Mouse (Mus musculus) regulatory T cell (primary cell): ENCODE measurements around the gene Igsf3.

Experiments
- in situ Hi-C: fragments of 300-600 bp; cut with MboI, MseI; formaldehyde crosslinking; loops from one replicate; pipeline ENCODE4 v1.15.1; 2025; ENCODE audit warnings: high pct_unique_total_duplicates

The Igsf3 gene

DNA sequence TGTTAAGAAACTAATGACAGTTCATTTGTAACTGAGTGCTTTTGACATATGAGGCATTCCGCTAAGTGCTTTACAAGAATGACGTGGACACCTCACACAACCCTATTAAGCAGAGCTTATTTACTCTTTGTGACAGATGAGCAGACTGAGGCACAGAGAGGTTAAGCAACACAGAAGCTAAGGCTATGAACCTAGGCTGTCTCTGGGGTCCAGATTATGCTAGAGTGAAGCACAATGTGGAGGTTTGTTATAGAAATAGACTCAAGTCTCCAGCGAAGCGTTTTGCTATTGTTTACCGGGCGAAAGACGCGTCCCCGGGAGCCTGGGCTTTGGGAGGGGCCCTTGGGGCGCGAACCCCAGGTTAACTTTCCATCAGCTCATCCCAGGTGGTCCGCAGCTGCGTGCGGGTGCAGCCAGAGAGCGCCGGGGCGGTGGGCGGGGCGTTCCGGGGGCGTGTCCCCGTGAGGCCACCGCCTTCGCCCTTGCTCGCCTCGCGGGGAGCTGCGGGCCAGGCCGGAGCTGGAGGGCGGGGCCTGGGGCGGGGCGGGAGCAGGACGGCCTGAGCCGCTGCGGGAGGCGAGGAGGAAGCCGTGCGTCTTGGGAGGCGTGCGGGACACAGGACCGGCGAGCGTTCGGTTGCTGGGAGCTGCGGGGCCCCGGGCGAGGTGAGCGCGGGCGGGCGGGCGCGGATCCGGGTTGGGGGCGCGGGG lies at the start of gene Igsf3:
Gene Igsf3, plus strand, starts transcription at position 546 of the 710 bp plus-strand sequence.
- in situ Hi-C loops: no loop called here

GRCm38 (mm10) chr3:101327248-101327647 lies 49.6 kb upstream of the Igsf3 start:
- in situ Hi-C loops: no loop called here

GRCm38 (mm10) chr3:101328617-101329016 lies 48.3 kb upstream of the Igsf3 start:
- in situ Hi-C loops: no loop called here

- in situ Hi-C loops: no loop called here
Measured at GRCm38 (mm10) chr3:101343199-101343924, 33.5 kb upstream of the Igsf3 start.

- in situ Hi-C loops: no loop called here
Measured at GRCm38 (mm10) chr3:101344246-101344645, 32.6 kb upstream of the Igsf3 start.

- in situ Hi-C loops: no loop called here
Measured at GRCm38 (mm10) chr3:101345299-101345698, 31.6 kb upstream of the Igsf3 start.

DNA sequence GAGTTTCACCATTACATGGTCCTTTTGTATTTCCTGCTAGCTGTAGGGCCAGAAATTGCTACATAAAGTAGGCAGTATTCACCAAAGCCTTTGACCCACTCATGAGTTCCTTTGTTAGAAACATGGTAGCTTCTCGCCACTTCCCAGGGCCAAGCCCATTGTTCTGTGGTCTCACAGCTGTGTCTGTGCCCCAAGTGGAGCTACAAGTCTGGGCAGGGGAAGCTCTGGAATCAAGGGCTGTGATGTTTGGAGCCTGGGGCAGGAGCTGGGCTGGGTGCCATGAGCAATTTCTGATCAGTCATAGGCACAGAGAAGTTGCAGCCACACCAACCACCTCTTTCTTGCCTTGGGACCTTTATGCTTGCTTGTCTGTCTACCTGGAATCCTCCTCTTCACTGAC lies 30.1 kb upstream of the Igsf3 start:
- in situ Hi-C loops: no loop called here

- in situ Hi-C loops: no loop called here
Measured at GRCm38 (mm10) chr3:101348501-101349161, 28.3 kb upstream of the Igsf3 start.

DNA sequence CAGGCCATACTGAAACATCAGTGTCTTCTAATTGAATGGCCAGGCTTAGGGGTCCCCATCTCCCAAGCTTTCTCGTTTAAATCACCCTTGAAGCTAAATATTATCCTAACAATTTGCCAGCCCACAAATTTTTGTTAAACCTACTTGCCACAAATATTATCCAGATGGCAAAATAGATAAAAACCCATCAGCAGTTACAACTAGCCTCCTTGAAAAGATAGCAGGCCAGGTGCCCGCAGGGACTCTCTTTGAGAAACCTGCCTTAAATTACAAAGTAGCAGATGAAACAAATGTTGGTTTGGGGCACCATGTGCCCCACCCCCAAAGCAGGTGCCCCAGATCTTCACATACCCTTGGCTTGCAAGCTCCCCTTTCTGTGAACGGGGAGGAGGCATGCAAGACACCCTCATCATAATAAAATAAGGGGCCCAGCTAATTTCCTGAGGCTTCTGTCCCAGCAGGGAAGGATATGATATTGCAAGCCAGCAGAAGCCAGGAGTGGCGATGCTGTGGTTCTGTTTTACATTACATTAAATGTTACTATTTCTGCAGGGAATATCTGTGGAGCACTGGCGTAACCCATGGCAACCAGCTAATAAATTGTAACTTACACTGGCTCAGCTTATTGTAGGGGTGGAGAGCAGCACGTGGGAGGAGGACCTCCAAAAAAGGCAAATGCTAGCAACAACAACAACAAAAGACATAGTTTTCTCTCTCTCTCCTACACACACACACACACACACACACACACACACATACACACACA lies 27.2 kb upstream of the Igsf3 start:
- in situ Hi-C loops: no loop called here

DNA sequence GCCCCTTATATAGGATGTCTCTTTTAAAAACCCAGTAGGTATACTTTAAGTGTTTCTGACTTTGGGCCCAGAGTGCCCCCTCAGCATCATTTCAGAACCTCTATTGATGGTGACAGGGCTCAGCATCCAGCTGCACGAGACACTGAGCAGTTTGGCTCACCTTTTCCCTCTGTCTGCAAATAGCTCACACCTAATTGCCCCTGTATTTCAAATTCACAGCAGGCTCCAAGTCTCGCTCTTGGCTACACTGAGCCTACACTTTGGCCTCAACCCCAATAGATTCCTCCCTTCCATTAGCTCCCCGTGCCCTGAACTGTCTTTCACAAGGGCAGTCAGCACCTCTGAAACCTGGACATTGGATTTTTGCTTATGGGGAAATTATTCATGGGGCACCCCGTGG lies 26.5 kb upstream of the Igsf3 start:
- in situ Hi-C loops: no loop called here

DNA sequence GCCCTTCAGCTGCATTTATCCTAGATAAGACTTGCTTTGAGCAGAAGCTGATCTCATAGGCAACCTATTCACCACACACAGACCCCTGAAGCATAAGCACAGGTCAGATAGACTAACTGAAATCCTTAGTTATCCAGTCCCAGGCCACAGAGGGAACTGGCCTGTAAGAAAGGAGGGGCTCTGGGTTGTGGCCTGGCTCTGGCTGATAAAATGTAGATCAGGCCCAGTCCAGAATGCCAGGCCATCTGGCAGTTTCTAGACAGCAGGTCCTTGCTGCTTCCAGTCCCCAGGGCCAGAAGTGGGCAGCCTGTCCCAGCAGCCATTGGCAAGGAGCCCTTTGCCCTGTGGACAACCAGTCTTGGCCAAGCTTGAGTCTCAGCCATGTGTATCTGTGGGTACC lies 22.4 kb upstream of the Igsf3 start:
- in situ Hi-C loops: no loop called here

DNA sequence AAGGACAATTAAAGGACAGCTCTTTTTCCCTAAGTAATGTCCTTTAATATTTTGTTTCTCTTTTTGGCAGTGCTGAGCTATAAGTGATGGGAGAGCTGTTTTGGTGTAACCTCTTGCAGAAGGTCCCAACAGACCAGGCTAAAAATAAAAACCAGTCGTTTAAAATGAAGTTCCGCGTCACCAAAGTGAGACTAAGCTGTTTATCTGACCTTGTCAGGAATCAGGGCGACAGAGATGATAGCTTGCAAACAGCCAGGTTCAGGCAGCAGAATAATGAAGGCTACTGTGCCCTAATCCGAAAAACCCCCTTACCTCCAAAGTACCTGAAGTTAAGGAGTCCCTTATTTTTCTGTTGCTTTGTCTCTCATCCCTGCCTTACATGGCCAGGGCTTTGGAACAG lies 21.2 kb upstream of the Igsf3 start:
- in situ Hi-C loops: no loop called here

DNA sequence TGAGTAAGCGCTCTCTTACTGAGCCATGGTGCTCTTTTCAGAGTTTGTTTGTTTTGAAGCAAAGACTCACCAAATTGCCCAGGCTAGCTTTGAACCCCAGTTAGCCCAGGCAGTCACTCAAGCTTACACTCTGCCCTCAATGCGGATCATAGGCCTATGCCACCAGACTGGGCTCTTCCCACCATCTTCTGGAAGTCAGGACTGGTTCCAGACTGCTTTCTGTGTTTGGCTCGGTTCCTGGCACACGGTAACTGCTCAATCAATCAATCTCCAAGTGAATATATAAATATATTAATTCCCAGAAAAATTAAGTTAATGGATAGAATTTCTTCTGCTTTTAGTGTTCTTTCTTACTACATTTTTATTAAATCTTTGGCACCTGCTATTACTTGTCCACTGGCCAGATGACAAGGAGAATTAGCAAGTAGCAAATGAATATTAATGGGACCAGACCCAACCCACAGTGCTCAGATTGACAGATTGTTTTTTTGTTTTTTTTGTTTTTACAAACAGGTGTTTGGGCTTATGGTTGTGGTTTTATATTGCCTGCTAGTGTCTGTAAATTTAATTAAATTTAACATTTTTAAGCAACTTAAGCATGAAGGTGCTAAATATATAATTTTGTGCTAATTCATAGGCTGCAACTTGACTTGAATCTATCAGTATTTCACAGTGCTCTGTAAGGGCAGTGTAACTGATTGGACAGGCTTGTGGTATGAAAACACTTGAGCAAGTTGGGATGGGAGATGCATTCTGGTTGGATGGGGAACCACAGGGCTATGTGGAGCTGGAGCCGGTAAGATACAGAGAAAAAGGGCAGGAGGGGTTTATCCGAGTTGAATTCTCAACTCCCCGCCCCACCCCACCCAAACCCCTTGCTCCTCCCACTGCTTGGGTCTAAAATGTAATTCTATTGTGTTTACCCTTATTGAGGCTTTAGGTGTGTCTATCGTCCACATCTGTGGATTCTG lies 20.0 kb upstream of the Igsf3 start:
- in situ Hi-C loops: no loop called here

- in situ Hi-C loops: no loop called here
Measured at GRCm38 (mm10) chr3:101360832-101361231, 16.1 kb upstream of the Igsf3 start.

DNA sequence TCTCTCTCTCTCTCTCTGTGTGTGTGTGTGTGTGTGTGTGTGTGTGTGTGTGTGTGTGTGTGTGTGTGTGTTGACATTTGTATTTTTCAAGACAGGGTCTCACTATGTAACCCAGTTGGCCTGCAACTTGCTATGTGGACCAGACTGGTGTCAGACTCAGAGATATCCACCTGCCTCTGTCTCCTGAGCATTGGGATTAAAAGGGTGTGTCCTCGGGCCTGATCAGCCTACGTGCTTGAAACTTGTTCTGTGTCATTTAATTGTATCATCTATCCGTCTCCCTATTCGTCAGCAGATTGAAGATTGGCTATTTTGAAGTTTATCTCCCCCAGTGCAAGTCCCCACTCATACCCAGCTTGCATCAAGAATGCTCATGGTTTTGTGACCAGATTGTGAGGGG lies 14.5 kb upstream of the Igsf3 start:
- in situ Hi-C loops: no loop called here

DNA sequence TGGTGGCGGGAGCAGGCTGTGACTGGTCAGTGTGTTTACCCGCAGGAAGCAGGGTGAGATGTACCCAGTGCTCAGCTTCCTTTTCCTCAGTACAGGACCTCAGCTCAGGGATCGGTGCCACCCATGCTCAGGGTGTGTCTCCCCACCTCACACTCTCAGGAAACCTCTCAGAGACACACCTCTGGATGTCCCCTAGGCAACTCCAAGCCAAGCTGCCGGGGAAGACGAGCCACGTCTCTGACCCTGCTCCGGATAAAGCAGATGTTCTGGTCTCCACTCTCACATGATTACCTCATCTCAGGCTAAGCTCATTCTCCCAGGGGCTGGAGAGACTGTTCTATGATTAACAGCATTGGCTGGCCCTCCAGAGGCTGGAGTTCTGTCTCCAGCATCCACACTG lies 13.3 kb upstream of the Igsf3 start:
- in situ Hi-C loops: no loop called here

- in situ Hi-C loops: loop anchor here (5.0 kb wide), 1 partner anchor 63 kb away; no protein-coding TSS in a partner anchor
Measured at GRCm38 (mm10) chr3:101365081-101365612, 11.7 kb upstream of the Igsf3 start.

DNA sequence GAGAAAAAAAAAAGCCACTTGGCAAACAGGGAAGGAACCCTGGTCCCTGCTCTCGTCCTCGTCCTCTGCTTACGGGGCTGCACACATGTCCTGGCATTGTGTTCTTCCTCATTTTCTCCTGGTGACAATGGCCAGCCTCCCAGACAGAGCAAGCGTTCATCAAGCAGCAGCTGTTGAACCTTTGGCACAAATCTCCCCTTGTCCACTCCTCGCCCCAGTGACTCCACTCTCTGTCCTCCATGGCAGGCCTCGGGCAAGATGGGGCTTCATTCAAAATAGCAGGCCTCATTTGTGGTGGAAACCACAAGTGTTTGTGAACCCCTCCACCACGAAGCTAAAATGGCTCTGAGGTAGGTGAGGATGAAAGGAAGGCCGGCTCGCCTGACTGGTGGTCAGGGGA lies 11.0 kb upstream of the Igsf3 start:
- in situ Hi-C loops: loop anchor here (5.0 kb wide), 1 partner anchor 64 kb away; no protein-coding TSS in a partner anchor

- in situ Hi-C loops: loop anchor here (5.0 kb wide), 1 partner anchor 65 kb away; no protein-coding TSS in a partner anchor
Measured at GRCm38 (mm10) chr3:101367372-101367771, 9.5 kb upstream of the Igsf3 start.

GRCm38 (mm10) chr3:101369301-101369881 lies 7.5 kb upstream of the Igsf3 start:
- in situ Hi-C loops: loop anchor here (5.0 kb wide), 1 partner anchor 67 kb away; no protein-coding TSS in a partner anchor
